Mouse (Mus musculus): Measurements from ENCODE around the gene Rad23a. TPM values are rescaled to one million over a fixed set of nuclear protein-coding genes. Genes with fewer than 3 reads are reported as not detected.
A peak's percentile ranks its signal among the peaks of the same experiment; 100 is the strongest.

Rad23a gene
- total RNA-seq (2014; rRNA removed) (28.2 and 40.7 TPM in 2 replicates), polyA plus RNA-seq (2012; rRNA removed) (52.0 and 68.4 TPM in 2 replicates)

GRCm38 (mm10) chr8:84840248-84840999 is at the start of gene Rad23a:
Rad23a (minus strand) TSS chr8:84840665.
- H3K4me1 ChIP-seq (ENCODE audit: control insufficient read depth, insufficient read depth, low read length): peaks cover 14% of the 10 kb centered on the region
- H3K27ac ChIP-seq (replicated peaks; ENCODE audit: insufficient read depth, low read depth, low read length): peak within 1 kb of the TSS; percentile 70
- H3K36me3 ChIP-seq (ENCODE audit: control insufficient read depth, insufficient read depth, low read length): peaks cover 52% of the 10 kb centered on the region
- peak within 1 kb of the TSS; percentile 93 for H3K9ac ChIP-seq (ENCODE audit: low read depth, low read length)
- peak; percentile 92 for DNase-seq (ENCODE audit: extremely low read depth, low read depth, low spot score)
- under 1% methylated on average over 55 of the region's 55 CpGs for WGBS
- no peaks in the 10 kb centered on the region for H3K79me2 ChIP-seq (ENCODE audit: control insufficient read depth, insufficient read depth, low read length)
- H3K27me3 ChIP-seq (ENCODE audit: control insufficient read depth, insufficient read depth, low read length): no peaks in the 10 kb centered on the region
- peak within 1 kb of the TSS; percentile 98 for H3K4me3 ChIP-seq (ENCODE audit: insufficient read depth, low read depth, low read length)
- TF ChIP-seq CTCF (IDR thresholded peaks at IDR 0.05; ENCODE audit: low read depth, low read length) (no peak), POLR2A (IDR thresholded peaks at IDR 0.05; ENCODE audit: extremely low read depth, insufficient read depth, low read length) (0 out of 2 replicates have a peak, but pooled peaks have one; percentile 67)

- Histone ChIP-seq H3K79me2 (ENCODE audit: control insufficient read depth, insufficient read depth, low read length) (peaks cover 3% of the 10 kb centered on the region; the same call in 1 of the 2 replicates), H3K4me3 (ENCODE audit: insufficient read depth, low read depth, low read length) (no peak overlapping the region), H3K9ac (ENCODE audit: low read depth, low read length) (no peak overlapping the region), H3K27me3 (ENCODE audit: control insufficient read depth, insufficient read depth, low read length) (no peaks in the 10 kb centered on the region), H3K4me1 (ENCODE audit: control insufficient read depth, insufficient read depth, low read length) (peaks cover 9% of the 10 kb centered on the region; the same call in 1 of the 2 replicates), H3K36me3 (ENCODE audit: control insufficient read depth, insufficient read depth, low read length) (peaks cover 53% of the 10 kb centered on the region), H3K27ac (replicated peaks; ENCODE audit: insufficient read depth, low read depth, low read length) (no peak overlapping the region)
- DNase-seq (ENCODE audit: extremely low read depth, low read depth, low spot score): peak; percentile 53
- WGBS: 28% methylated on average over 1 of the region's 1 CpGs
- TF ChIP-seq POLR2A (IDR thresholded peaks at IDR 0.05; ENCODE audit: extremely low read depth, insufficient read depth, low read length) (no peak), CTCF (IDR thresholded peaks at IDR 0.05; ENCODE audit: low read depth, low read length) (no peak)
These were observed 48.7 kb upstream of the Rad23a start for GRCm38 (mm10) chr8:84889141-84889540.

GRCm38 (mm10) chr8:84888280-84888679 is 47.8 kb upstream of the Rad23a start:
- no peak overlapping the region for H3K9ac ChIP-seq (ENCODE audit: low read depth, low read length)
- no peak overlapping the region for H3K4me3 ChIP-seq (ENCODE audit: insufficient read depth, low read depth, low read length)
- H3K36me3 ChIP-seq (ENCODE audit: control insufficient read depth, insufficient read depth, low read length): peaks cover 53% of the 10 kb centered on the region
- H3K4me1 ChIP-seq (ENCODE audit: control insufficient read depth, insufficient read depth, low read length): peaks cover 9% of the 10 kb centered on the region; the same call in 1 of the 2 replicates
- 89% methylated on average over 3 of the region's 3 CpGs for WGBS
- DNase-seq (ENCODE audit: extremely low read depth, low read depth, low spot score): no peak
- TF ChIP-seq POLR2A (IDR thresholded peaks at IDR 0.05; ENCODE audit: extremely low read depth, insufficient read depth, low read length) (no peak), CTCF (IDR thresholded peaks at IDR 0.05; ENCODE audit: low read depth, low read length) (no peak)
- H3K27ac ChIP-seq (replicated peaks; ENCODE audit: insufficient read depth, low read depth, low read length): no peak overlapping the region
- no peaks in the 10 kb centered on the region for H3K27me3 ChIP-seq (ENCODE audit: control insufficient read depth, insufficient read depth, low read length)
- peaks cover 3% of the 10 kb centered on the region; the same call in 1 of the 2 replicates for H3K79me2 ChIP-seq (ENCODE audit: control insufficient read depth, insufficient read depth, low read length)

GRCm38 (mm10) chr8:84884728-84885127 is 44.3 kb upstream of the Rad23a start:
- no peak for DNase-seq (ENCODE audit: extremely low read depth, low read depth, low spot score)
- no peak overlapping the region for H3K4me3 ChIP-seq (ENCODE audit: insufficient read depth, low read depth, low read length)
- no peak overlapping the region for H3K27ac ChIP-seq (replicated peaks; ENCODE audit: insufficient read depth, low read depth, low read length)
- no peaks in the 10 kb centered on the region for H3K4me1 ChIP-seq (ENCODE audit: control insufficient read depth, insufficient read depth, low read length)
- no peaks in the 10 kb centered on the region for H3K27me3 ChIP-seq (ENCODE audit: control insufficient read depth, insufficient read depth, low read length)
- H3K36me3 ChIP-seq (ENCODE audit: control insufficient read depth, insufficient read depth, low read length): peaks cover 38% of the 10 kb centered on the region
- WGBS: 81% methylated on average over 4 of the region's 4 CpGs
- no peak overlapping the region for H3K9ac ChIP-seq (ENCODE audit: low read depth, low read length)
- TF ChIP-seq POLR2A (IDR thresholded peaks at IDR 0.05; ENCODE audit: extremely low read depth, insufficient read depth, low read length): no peak
- no peak for TF ChIP-seq CTCF (IDR thresholded peaks at IDR 0.05; ENCODE audit: low read depth, low read length)
- H3K79me2 ChIP-seq (ENCODE audit: control insufficient read depth, insufficient read depth, low read length): no peaks in the 10 kb centered on the region

GRCm38 (mm10) chr8:84878915-84879314 is 38.5 kb upstream of the Rad23a start:
- Histone ChIP-seq H3K36me3 (ENCODE audit: control insufficient read depth, insufficient read depth, low read length) (no peaks in the 10 kb centered on the region), H3K79me2 (ENCODE audit: control insufficient read depth, insufficient read depth, low read length) (no peaks in the 10 kb centered on the region), H3K4me3 (ENCODE audit: insufficient read depth, low read depth, low read length) (no peak overlapping the region), H3K4me1 (ENCODE audit: control insufficient read depth, insufficient read depth, low read length) (no peaks in the 10 kb centered on the region), H3K27me3 (ENCODE audit: control insufficient read depth, insufficient read depth, low read length) (no peaks in the 10 kb centered on the region), H3K27ac (replicated peaks; ENCODE audit: insufficient read depth, low read depth, low read length) (no peak overlapping the region), H3K9ac (ENCODE audit: low read depth, low read length) (no peak overlapping the region)
- no peak for TF ChIP-seq CTCF (IDR thresholded peaks at IDR 0.05; ENCODE audit: low read depth, low read length)
- no peak for TF ChIP-seq POLR2A (IDR thresholded peaks at IDR 0.05; ENCODE audit: extremely low read depth, insufficient read depth, low read length)
- DNase-seq (ENCODE audit: extremely low read depth, low read depth, low spot score): no peak
- 91% methylated on average over 1 of the region's 1 CpGs for WGBS
